Comparison of ENCODE assay signal across 12 mouse cellular contexts in the genomic region with DNA sequence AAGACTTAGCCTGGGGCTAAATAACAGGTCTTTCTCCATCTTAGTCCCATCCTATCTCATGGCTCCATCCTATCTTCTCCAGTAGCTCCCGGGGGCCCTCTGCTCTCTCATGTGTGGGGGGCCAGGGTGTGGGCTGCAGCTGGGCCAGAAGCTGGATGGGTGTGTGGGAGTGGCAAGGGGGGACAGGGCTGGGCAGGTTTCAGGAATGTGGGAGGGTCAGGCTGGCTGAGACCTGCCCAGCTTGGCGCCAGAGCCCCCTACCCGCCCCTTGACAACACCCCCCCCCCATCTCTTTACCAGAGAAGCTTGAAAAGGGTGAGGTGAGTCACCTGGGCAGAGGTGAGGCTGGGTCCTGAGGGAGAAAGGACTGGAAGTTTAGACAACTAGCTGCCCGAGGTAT. TPM values are rescaled to one million over a fixed set of nuclear protein-coding genes. Genes with fewer than 3 reads are reported as not detected.
DNase-seq lines count a peak whose midpoint lies in the region; ATAC-seq lines count a peak whose summit lies in the region.
"Had no signal": no experiment of that assay in that cellular context is flagged by ENCODE, and none has a peak within 500 bp of the region (broad histone marks: within the 10 kb centered on the region; RNA-seq: fewer than 3 reads in every experiment).

No protein-coding gene starts in this region.

- no peak for DNase-seq in heart, adult 18-20 months
- no peak for DNase-seq in neural tube, embryonic 11.5 days (ENCODE audit: low spot score)
- no peak for DNase-seq in neural tube, embryonic 10.5 days (ENCODE audit: extremely low spot score, low spot score)
- peak; percentile 76 to 84 for DNase-seq in kidney, postnatal 4 days
- DNase-seq in spleen, adult 18-20 months, result no peak
- DNase-seq: gastrocnemius, postnatal 14 days; liver, embryonic 13.5 days; thymus, adult 18-20 months had no signal

- no peaks in the 10 kb centered on the region; the same call in 1 of the 2 replicates for H3K27me3 ChIP-seq in heart, embryonic 11.5 days (ENCODE audit: control insufficient read depth, insufficient read depth, low read length)
- H3K27me3 ChIP-seq in neural tube, embryonic 11.5 days (ENCODE audit: control insufficient read depth, insufficient read depth, low read length), result peaks cover 19% of the 10 kb centered on the region; the same call in 1 of the 2 replicates
- H3K27me3 ChIP-seq in stomach, embryonic 16.5 days (ENCODE audit: control insufficient read depth, insufficient read depth, low read length), result no peaks in the 10 kb centered on the region

- H3K9ac ChIP-seq in heart, embryonic 11.5 days (ENCODE audit: low read depth, low read length), result peak overlapping the region; percentile 80
- 0 out of 2 replicates have a peak overlapping the region, but pooled peaks have one; percentile 22 for H3K9ac ChIP-seq in neural tube, embryonic 11.5 days (ENCODE audit: low read length)
- peak overlapping the region; percentile 87 for H3K9ac ChIP-seq in stomach, embryonic 16.5 days (ENCODE audit: low read length)

- peaks cover 26% of the 10 kb centered on the region for H3K4me1 ChIP-seq in heart, embryonic 11.5 days (ENCODE audit: control insufficient read depth, insufficient read depth, low read length)
- peaks cover 5% of the 10 kb centered on the region; the same call in 1 of the 2 replicates for H3K4me1 ChIP-seq in neural tube, embryonic 11.5 days (ENCODE audit: control insufficient read depth, insufficient read depth, low read length)
- peaks cover 27% of the 10 kb centered on the region for H3K4me1 ChIP-seq in stomach, embryonic 16.5 days (ENCODE audit: control insufficient read depth, insufficient read depth, low read length)

- H3K9me3 ChIP-seq in heart, embryonic 11.5 days (replicated peaks; ENCODE audit: control insufficient read depth, low read length), result no peaks in the 10 kb centered on the region
- H3K9me3 ChIP-seq in neural tube, embryonic 11.5 days (ENCODE audit: control insufficient read depth, low read length), result no peaks in the 10 kb centered on the region
- no peaks in the 10 kb centered on the region for H3K9me3 ChIP-seq in stomach, embryonic 16.5 days (replicated peaks; ENCODE audit: control insufficient read depth, low read length)
- H3K9me3 ChIP-seq: liver, embryonic 13.5 days had no signal

- peak overlapping the region; percentile 65 for H3K4me3 ChIP-seq in heart, embryonic 11.5 days (ENCODE audit: low read depth, low read length)
- no peak overlapping the region for H3K4me3 ChIP-seq in neural tube, embryonic 11.5 days (ENCODE audit: low read depth, low read length)
- peak overlapping the region; percentile 71 for H3K4me3 ChIP-seq in stomach, embryonic 16.5 days (replicated peaks; ENCODE audit: low read length)

- ATAC-seq in heart, embryonic 11.5 days (replicated peaks; ENCODE audit: insufficient number of reproducible peaks, low FRiP score, low TSS enrichment), result no peak
- ATAC-seq in neural tube, embryonic 11.5 days (ENCODE audit: insufficient read depth, low FRiP score, low TSS enrichment), result no peak
- ATAC-seq in stomach, embryonic 16.5 days (ENCODE audit: insufficient read depth, low FRiP score), result peak; percentile 29; the same call in 1 of the 2 replicates
- ATAC-seq in megakaryocyte progenitor cell, adult 5-6 weeks (replicated peaks; ENCODE audit: poor library complexity), result no peak

- H3K4me2 ChIP-seq in heart, embryonic 11.5 days, result peak overlapping the region; percentile 68
- H3K4me2 ChIP-seq in neural tube, embryonic 11.5 days (ENCODE audit: low read depth), result no peak overlapping the region
- H3K4me2 ChIP-seq in stomach, embryonic 16.5 days (ENCODE audit: low read depth, low read length), result peak overlapping the region; percentile 94

- whole genome bisulfite sequencing in heart, embryonic 11.5 days (ENCODE audit: insufficient replicate concordance), result 17% methylated on average over 4 of the region's 4 CpGs
- 19% methylated on average over 4 of the region's 4 CpGs for WGBS in neural tube, embryonic 11.5 days
- 15% methylated on average over 4 of the region's 4 CpGs for WGBS in stomach, embryonic 16.5 days

- H3K36me3 ChIP-seq in heart, embryonic 11.5 days (ENCODE audit: control insufficient read depth, insufficient read depth, low read length), result peaks cover 3% of the 10 kb centered on the region; the same call in 1 of the 2 replicates
- H3K36me3 ChIP-seq in neural tube, embryonic 11.5 days (ENCODE audit: control insufficient read depth, insufficient read depth, low read length), result no peaks in the 10 kb centered on the region
- H3K36me3 ChIP-seq in stomach, embryonic 16.5 days (ENCODE audit: control insufficient read depth, insufficient read depth, low read length), result peaks cover 6% of the 10 kb centered on the region; the same call in 1 of the 2 replicates
- H3K36me3 ChIP-seq: liver, embryonic 13.5 days had no signal

- 0 out of 2 replicates have a peak overlapping the region, but pooled peaks have one; percentile 22 for H3K27ac ChIP-seq in heart, embryonic 11.5 days (ENCODE audit: low read depth, low read length)
- no peak overlapping the region for H3K27ac ChIP-seq in neural tube, embryonic 11.5 days (ENCODE audit: low read depth, low read length)
- H3K27ac ChIP-seq in stomach, embryonic 16.5 days (ENCODE audit: low read length), result peak overlapping the region; percentile 71
- H3K27ac ChIP-seq: layer of hippocampus, adult 2 months; liver, embryonic 13.5 days had no signal

RNA-seq across cellular contexts. Expression of gene Bcam, which starts 1.8 kb away (rescaled TPM):
- 163 and 173 TPM in 2 replicates for polyA plus RNA-seq in heart, embryonic 11.5 days (2014; fragmentation: Nextera tagmentation; extraction: Ambion mirVana)
- total RNA-seq in heart, adult 18-20 months (2021), result 100 to 1,000 TPM; 192 to 199 TPM
- 21.1 and 21.7 TPM in 2 replicates for polyA plus RNA-seq in neural tube, embryonic 11.5 days (2014; fragmentation: Nextera tagmentation; extraction: Ambion mirVana)
- polyA plus RNA-seq in stomach, embryonic 16.5 days (2015; fragmentation: Nextera tagmentation; extraction: Ambion mirVana), result 118 and 122 TPM in 2 replicates
- total RNA-seq in megakaryocyte progenitor cell, adult 5-6 weeks (2015), result not detected in 2 replicates
- total RNA-seq in megakaryocyte progenitor cell, adult 5-6 weeks (2017), result not detected in 2 replicates

RNA-seq across cellular contexts. Expression of gene Nectin2, which starts 18.7 kb away (rescaled TPM):
- 87.0 and 100 TPM in 2 replicates for polyA plus RNA-seq in heart, embryonic 11.5 days (2014; fragmentation: Nextera tagmentation; extraction: Ambion mirVana)
- total RNA-seq in heart, adult 18-20 months (2021), result 10 to 100 TPM; 28.5 to 30.0 TPM
- polyA plus RNA-seq in neural tube, embryonic 11.5 days (2014; fragmentation: Nextera tagmentation; extraction: Ambion mirVana), result 70.0 and 76.5 TPM in 2 replicates
- 98.6 and 104 TPM in 2 replicates for polyA plus RNA-seq in stomach, embryonic 16.5 days (2015; fragmentation: Nextera tagmentation; extraction: Ambion mirVana)
- total RNA-seq in megakaryocyte progenitor cell, adult 5-6 weeks (2015), result 0.95 and 2.2 TPM in 2 replicates
- 0.78 and 1.0 TPM in 2 replicates for total RNA-seq in megakaryocyte progenitor cell, adult 5-6 weeks (2017)

RNA-seq across cellular contexts. Expression of gene Cblc, which starts 27.6 kb away (rescaled TPM):
- 0.20 and 0.24 TPM in 2 replicates for polyA plus RNA-seq in heart, embryonic 11.5 days (2014; fragmentation: Nextera tagmentation; extraction: Ambion mirVana)
- under 1 TPM; 0.35 to 0.75 TPM for total RNA-seq in heart, adult 18-20 months (2021)
- polyA plus RNA-seq in neural tube, embryonic 11.5 days (2014; fragmentation: Nextera tagmentation; extraction: Ambion mirVana), result 0.45 and 0.53 TPM in 2 replicates
- polyA plus RNA-seq in stomach, embryonic 16.5 days (2015; fragmentation: Nextera tagmentation; extraction: Ambion mirVana), result 31.2 and 32.9 TPM in 2 replicates
- not detected in 2 replicates for total RNA-seq in megakaryocyte progenitor cell, adult 5-6 weeks (2015)
- total RNA-seq in megakaryocyte progenitor cell, adult 5-6 weeks (2017), result not detected in 2 replicates
- total RNA-seq: gastrocnemius, postnatal 14 days; layer of hippocampus, adult 2 months had no signal

RNA-seq across cellular contexts. Expression of gene Bcl3, which starts 53.6 kb away (rescaled TPM):
- 1.0 and 1.5 TPM in 2 replicates for polyA plus RNA-seq in heart, embryonic 11.5 days (2014; fragmentation: Nextera tagmentation; extraction: Ambion mirVana)
- total RNA-seq in heart, adult 18-20 months (2021), result 1 to 10 TPM; 2.9 to 3.7 TPM
- 1.2 and 1.3 TPM in 2 replicates for polyA plus RNA-seq in neural tube, embryonic 11.5 days (2014; fragmentation: Nextera tagmentation; extraction: Ambion mirVana)
- polyA plus RNA-seq in stomach, embryonic 16.5 days (2015; fragmentation: Nextera tagmentation; extraction: Ambion mirVana), result 9.2 TPM in 2 replicates
- total RNA-seq in megakaryocyte progenitor cell, adult 5-6 weeks (2015), result 6.3 and 11.5 TPM in 2 replicates
- total RNA-seq in megakaryocyte progenitor cell, adult 5-6 weeks (2017), result 1.6 and 4.6 TPM in 2 replicates

RNA-seq across cellular contexts. Expression of gene Tomm40, which starts 53.8 kb away (rescaled TPM):
- polyA plus RNA-seq in heart, embryonic 11.5 days (2014; fragmentation: Nextera tagmentation; extraction: Ambion mirVana), result 142 and 154 TPM in 2 replicates
- 100 to 1,000 TPM in 1 of 2 experiments, 10 to 100 TPM in 1; 98.9 to 110 TPM for total RNA-seq in heart, adult 18-20 months (2021)
- 150 and 155 TPM in 2 replicates for polyA plus RNA-seq in neural tube, embryonic 11.5 days (2014; fragmentation: Nextera tagmentation; extraction: Ambion mirVana)
- 65.2 and 81.8 TPM in 2 replicates for polyA plus RNA-seq in stomach, embryonic 16.5 days (2015; fragmentation: Nextera tagmentation; extraction: Ambion mirVana)
- 61.5 and 62.2 TPM in 2 replicates for total RNA-seq in megakaryocyte progenitor cell, adult 5-6 weeks (2015)
- total RNA-seq in megakaryocyte progenitor cell, adult 5-6 weeks (2017), result 42.5 and 50.8 TPM in 2 replicates

Comparison
In these comparisons a context has a peak if more than half of its experiments do, and no peak if none do; other contexts are left out.
1. H3K9ac ChIP-seq: peak in every context shown above with its lines; median percentile 87 in stomach, embryonic 16.5 days; 80 in heart, embryonic 11.5 days; 22 in neural tube, embryonic 11.5 days.
2. DNase-seq: peak in kidney, postnatal 4 days (2 of 2); none in heart, adult 18-20 months (0 of 2), neural tube, embryonic 11.5 days (single experiment), neural tube, embryonic 10.5 days (single experiment) and spleen, adult 18-20 months (0 of 2).
3. RNA of gene Cblc, which starts 27.6 kb away (polyA plus RNA-seq): 31.2 to 32.9 TPM in stomach, embryonic 16.5 days; 0.45 to 0.53 TPM in neural tube, embryonic 11.5 days and 0.20 to 0.24 TPM in heart, embryonic 11.5 days; every median in the first group is over 10 times any median in the second.